Mouse (Mus musculus) midbrain, embryonic 10.5 days (tissue): Measurements from ENCODE around the gene Rae1. TPM values are rescaled to one million over a fixed set of nuclear protein-coding genes. Genes with fewer than 3 reads are reported as not detected.

ENCODE experiments used
- DNase-seq: peaks from one replicate; pipeline ENCODE4 v3.0.0-alpha.2; 2017; ENCODE audit warnings: low spot score
- H3K27ac ChIP-seq: fragments of 300-500 bp; sonication (generic); replicated peaks from 2 replicates; pipeline ENCODE4 v1.5.1; 2016; ENCODE audit warnings: mild to moderate bottlenecking
- H3K27me3 ChIP-seq: fragments of 300-500 bp; sonication (generic); 2 replicates; pipeline ENCODE4 v1.6.1; 2016; ENCODE audit warnings: low read depth, mild to moderate bottlenecking; ENCODE audit not compliant: poor library complexity, severe bottlenecking
- H3K36me3 ChIP-seq: fragments of 300-500 bp; sonication (generic); 2 replicates; pipeline ENCODE4 v1.6.1; 2016; ENCODE audit warnings: mild to moderate bottlenecking, moderate library complexity
- H3K4me1 ChIP-seq: fragments of 300-500 bp; sonication (generic); 2 replicates; pipeline ENCODE4 v1.6.1; 2016
- H3K4me3 ChIP-seq: fragments of 300-500 bp; sonication (generic); 2 replicates; pipeline ENCODE4 v1.5.1; 2016; ENCODE audit warnings: mild to moderate bottlenecking, moderate library complexity
- H3K9me3 ChIP-seq: fragments of 300-500 bp; sonication (generic); replicated peaks from 2 replicates; pipeline ENCODE4 v1.6.1; 2016; ENCODE audit warnings: mild to moderate bottlenecking
- WGBS: fragments of 180-500 bp; shearing (Covaris S2); methylation state at CpG from one replicate; pipeline ENCODE4 v1.1.7; 2016; 5-methylcytosine and 5-hydroxymethylcytosine counted together
- polyA plus RNA-seq: library from polyadenylated mRNA; unstranded; fragments of >200 nt; fragmentation: Nextera tagmentation; extraction: Ambion mirVana; gene quantifications from 2 replicates; pipeline ENCODE4 v1.2.1, GENCODE M21; 2016

The Rae1 gene
- polyA plus RNA-seq, 1 experiment from 2014 or later = 169 TPM

DNA sequence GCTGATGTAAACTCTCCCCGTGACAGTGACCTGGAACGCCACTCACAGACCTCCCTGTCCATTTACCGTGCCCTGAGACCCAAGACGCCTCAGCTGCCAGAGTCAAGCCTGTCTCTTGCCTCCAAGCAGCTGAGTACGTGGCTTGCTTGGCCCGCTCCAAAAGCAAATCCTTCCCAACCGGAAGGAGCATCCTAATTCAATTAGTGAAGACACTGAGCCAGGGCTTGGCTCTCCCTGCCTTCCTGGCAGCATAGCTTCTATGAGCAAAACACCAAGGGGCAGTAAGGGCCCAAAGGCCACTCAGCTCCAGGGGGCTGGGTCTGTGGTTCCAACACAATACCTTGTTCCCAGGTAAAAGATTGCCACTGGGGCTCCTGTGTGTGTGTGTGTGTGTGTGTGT is 25.2 kb upstream of the Rae1 start:
- Histone ChIP-seq H3K27ac (no peak overlapping the region), H3K9me3 (peaks cover 2% of the 10 kb centered on the region), H3K36me3 (no peaks in the 10 kb centered on the region), H3K4me3 (no peak overlapping the region), H3K27me3 (peaks cover 17% of the 10 kb centered on the region), H3K4me1 (peaks cover 41% of the 10 kb centered on the region)
- WGBS = 31% methylated on average over 7 of the region's 7 CpGs
- no peak for DNase-seq

DNA sequence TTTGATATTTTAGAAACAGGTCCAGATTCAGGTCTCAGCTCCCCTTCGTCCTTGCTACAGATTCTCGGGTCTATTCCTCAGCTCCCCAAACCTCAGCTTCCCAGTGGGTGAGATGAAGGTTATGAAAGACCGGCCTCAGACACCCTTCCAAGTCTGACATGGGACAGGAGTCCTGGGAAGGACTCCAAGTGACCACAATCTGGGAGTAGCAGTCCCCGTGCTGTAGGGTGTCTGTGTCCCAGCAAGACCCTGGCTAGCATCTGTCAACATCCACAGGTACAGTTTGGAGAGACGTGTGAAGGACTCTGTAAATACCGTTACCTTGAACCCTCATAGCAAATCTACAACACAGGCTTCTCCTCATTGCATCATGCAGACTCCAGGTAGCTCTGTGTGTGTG is 24.8 kb upstream of the Rae1 start:
- no peak overlapping the region for H3K27ac ChIP-seq
- no peak overlapping the region for H3K4me3 ChIP-seq
- no peak for DNase-seq
- 86% methylated on average over 6 of the region's 6 CpGs for WGBS
- no peaks in the 10 kb centered on the region for H3K36me3 ChIP-seq
- peaks cover 17% of the 10 kb centered on the region for H3K27me3 ChIP-seq
- peaks cover 6% of the 10 kb centered on the region for H3K9me3 ChIP-seq
- peaks cover 41% of the 10 kb centered on the region for H3K4me1 ChIP-seq

DNA sequence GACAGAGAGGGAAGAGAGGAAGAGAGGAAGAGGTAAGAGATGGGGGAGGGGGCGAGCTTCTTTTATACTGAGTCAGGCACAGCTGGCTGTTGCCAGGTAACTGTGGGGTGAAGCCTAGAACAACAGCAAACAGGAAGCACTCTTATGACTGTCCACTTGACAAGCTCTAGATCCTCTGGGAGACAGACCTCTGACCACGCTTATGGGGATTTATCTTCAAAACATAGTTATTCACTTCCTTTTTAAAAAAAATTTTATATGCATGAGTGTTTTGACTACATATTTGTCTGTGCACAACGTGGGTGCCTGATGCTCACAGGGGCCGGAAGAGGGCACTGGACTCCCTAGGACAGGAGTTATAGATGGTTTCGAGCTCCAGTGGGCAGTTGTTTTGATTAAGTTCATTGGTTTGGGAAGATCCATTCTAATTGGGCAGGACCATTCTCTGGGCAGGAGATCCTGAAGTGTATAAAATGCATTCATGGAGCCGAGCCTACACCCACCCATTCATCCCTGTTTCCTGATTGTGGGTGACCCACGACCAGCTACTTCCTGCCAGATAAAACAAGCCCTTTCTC is 23.2 kb upstream of the Rae1 start:
- no peak for DNase-seq
- Histone ChIP-seq H3K27ac (peak overlapping the region; percentile 72), H3K4me1 (peaks cover 41% of the 10 kb centered on the region), H3K4me3 (no peak overlapping the region), H3K9me3 (peaks cover 6% of the 10 kb centered on the region), H3K36me3 (no peaks in the 10 kb centered on the region), H3K27me3 (peaks cover 17% of the 10 kb centered on the region)
- 25% methylated on average over 7 of the region's 7 CpGs for WGBS

DNA sequence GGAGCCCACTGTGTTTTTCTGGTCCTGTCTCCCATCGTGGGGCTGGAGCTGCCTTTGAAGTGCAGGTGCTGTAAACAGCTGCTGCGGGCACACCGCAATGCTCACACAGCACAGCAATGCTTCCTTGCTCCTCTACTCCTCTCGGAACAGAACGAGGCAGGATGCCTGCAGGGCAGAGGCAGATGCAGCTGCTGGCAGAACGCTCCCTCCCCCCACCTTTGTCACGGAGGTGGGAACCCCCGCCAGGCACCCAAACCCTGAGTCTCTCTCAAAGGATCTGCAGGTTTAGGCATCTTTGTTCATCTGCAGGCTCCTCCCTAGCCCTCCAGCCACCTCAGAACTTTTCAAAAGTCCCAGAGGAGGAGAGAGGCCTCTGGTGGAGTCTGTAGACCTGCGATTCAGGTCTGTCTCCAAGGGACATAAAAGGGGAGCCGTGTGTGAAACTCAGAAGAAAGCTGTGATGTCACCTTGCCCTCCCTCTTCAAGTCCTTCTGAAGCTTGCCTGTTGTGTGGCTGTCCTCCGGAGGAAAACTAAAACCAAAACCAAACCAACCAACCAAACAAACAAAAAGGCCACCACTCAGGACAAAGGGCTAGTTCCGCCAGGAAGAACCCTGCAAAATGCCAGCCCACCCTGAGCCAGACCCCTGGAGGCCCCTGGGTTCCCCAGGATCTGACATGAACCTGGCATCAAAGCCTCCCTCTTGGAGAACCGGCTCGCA is 22.3 kb upstream of the Rae1 start, which contains the start of gene Spo11:
Spo11 (plus strand) TSS at position 292 of the 722 bp plus-strand sequence.
- peak within 1 kb of the TSS; percentile 31 for H3K4me3 ChIP-seq
- H3K9me3 ChIP-seq = peaks cover 6% of the 10 kb centered on the region
- H3K4me1 ChIP-seq = peaks cover 41% of the 10 kb centered on the region
- H3K27ac ChIP-seq = peak within 1 kb of the TSS; percentile 72
- 12% methylated on average over 14 of the region's 14 CpGs for WGBS
- DNase-seq = peak; percentile 47
- no peaks in the 10 kb centered on the region for H3K36me3 ChIP-seq
- H3K27me3 ChIP-seq = peaks cover 17% of the 10 kb centered on the region

DNA sequence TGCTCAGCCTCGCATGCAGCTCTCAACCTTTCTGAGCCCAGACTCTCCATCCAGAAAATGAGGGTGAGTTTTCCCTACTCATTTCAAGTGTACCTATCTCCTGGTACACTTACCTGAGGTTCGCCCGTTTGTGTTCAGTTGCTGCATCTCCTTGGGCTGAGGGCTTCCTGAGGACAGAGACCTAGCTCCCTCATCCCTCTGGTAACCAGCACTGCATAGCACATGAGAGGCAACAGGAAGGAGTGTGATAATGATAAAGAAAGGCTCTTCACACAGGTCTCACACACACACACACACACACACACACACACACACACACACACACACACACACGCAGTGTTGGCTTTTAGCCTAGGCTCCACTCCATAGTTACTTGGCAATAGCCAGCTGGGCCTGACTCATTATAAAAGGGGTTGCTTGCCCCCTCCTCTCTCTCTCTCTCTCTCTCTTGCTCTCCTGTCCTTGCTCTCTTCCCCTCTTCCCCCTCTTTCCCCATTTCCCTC is 21.7 kb upstream of the Rae1 start:
- 57% methylated on average over 4 of the region's 4 CpGs for WGBS
- Histone ChIP-seq H3K4me1 (peaks cover 41% of the 10 kb centered on the region), H3K4me3 (no peak overlapping the region), H3K9me3 (peaks cover 6% of the 10 kb centered on the region), H3K27ac (peak overlapping the region; percentile 72; the same call in 1 of the 2 replicates), H3K27me3 (peaks cover 17% of the 10 kb centered on the region), H3K36me3 (no peaks in the 10 kb centered on the region)
- no peak for DNase-seq

DNA sequence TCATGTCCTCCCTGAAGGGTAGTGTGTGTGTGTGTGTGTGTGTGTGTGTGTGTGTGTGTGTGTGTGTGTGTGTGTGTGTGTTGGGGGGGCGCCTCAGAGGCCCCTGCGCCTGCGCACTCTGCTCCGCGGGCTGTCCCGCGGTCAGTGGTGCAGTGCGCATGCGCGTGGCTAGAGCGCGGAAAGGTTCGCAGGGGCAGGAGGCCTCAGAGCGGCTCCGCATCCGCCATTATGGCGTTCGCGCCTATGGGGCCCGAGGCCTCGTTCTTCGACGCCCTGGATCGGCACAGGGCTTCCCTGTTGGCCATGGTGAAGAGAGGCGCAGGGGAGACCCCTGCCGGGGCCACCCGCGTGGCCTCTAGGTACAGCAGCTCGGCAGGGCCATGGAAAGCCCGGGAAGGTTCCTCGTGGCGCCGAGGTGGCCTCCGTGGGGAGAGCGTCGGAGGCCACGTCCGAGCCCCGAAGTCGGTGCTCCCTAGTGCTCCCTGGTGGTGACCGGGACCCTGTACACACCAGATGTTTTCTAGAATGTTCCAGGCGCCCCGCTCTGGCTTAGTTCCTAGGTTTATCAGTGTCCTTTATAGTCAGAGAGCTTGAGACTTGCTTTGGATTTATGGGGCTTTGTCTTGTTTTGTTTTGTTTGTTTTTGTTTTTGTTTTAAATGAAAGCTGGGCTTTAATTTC is 20.1 kb upstream of the Rae1 start:
- Histone ChIP-seq H3K27me3 (peaks cover 17% of the 10 kb centered on the region), H3K9me3 (peaks cover 6% of the 10 kb centered on the region), H3K36me3 (no peaks in the 10 kb centered on the region), H3K27ac (no peak overlapping the region), H3K4me1 (peaks cover 29% of the 10 kb centered on the region), H3K4me3 (no peak overlapping the region)
- DNase-seq = no peak
- WGBS = 95% methylated on average over 43 of the region's 43 CpGs

DNA sequence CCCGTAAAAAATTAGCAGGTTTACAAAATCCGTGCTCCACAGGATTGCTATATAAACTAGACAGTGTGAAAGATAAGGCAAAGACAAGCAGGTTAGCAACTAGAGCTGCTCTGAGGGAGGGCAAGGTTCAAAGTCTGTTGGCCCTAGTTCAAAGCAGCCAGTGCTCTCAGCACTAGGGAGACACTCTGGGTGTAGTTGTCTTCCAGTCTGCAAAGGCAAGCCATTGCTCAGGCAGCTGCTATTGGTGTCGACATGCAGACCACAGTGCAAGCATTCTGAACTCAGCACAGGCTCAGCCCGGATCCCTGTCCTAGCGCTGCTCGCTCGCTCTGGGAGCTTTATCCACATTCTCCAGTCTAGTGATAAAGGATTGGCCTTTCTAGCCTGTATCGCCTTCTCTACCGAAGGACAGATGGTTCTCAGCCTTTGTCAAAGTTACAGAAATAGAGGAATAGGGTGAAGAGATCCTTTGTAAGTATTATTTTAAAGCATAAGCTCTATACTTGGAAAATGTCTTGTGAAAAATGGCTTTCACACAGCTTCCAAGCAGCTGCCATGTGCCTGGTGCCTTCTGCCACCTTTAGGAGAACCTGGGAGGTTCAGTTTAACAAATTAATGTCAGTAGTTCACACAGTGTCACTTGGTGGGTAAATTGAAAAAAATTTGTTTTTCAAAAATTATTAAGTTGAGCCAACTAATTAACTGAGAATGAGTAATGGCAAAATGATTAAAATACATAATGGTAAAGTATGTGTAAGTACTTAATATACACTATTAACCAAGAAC is 16.9 kb upstream of the Rae1 start:
- DNase-seq = no peak
- Histone ChIP-seq H3K9me3 (peaks cover 6% of the 10 kb centered on the region), H3K27ac (no peak overlapping the region), H3K4me1 (peaks cover 5% of the 10 kb centered on the region), H3K27me3 (peaks cover 13% of the 10 kb centered on the region; the same call in 1 of the 2 replicates), H3K4me3 (no peak overlapping the region), H3K36me3 (no peaks in the 10 kb centered on the region)
- 79% methylated on average over 9 of the region's 9 CpGs for WGBS

DNA sequence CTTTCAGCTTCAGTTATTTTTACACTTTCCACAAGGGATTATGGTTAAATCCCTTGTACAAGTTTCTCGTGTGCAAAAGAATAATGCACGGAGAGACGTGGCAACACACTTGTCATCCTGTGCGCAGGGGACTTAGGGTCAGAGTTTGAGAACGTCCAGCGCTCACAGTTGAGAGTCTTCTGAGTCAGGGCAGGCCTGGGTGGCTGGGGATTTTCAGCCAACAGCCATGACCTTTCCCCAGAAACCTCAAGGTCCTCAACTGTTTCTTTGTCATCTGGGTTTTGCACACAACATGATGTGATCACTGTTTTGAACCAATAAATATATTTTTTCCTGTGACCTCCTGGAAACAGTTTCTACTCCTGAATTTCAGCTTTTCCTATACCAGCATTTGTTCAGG is 9.8 kb upstream of the Rae1 start:
- H3K4me1 ChIP-seq = peaks cover 8% of the 10 kb centered on the region
- 89% methylated on average over 6 of the region's 6 CpGs for WGBS
- peaks cover 9% of the 10 kb centered on the region; the same call in 1 of the 2 replicates for H3K27me3 ChIP-seq

DNA sequence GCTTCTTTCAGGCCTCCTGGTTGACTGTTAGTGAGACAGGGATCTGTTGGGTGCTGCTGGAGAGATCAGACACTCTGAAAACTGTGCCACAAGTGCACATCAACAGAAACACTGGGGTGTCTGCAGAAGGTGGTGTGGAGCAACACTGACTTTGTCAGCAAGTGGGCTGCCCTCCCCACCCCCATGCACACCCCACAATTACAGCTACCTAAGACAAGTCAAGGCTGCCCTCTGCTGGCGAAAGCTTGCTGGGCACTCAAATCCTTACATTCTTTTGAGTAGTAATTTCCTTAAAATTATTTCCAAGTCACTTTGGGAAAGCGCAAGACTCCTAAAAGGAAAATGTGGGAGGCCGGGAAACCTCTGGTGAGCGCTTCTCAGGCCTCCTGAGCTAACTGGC is 3.7 kb upstream of the Rae1 start:
- H3K27me3 ChIP-seq = peaks cover 7% of the 10 kb centered on the region; the same call in 1 of the 2 replicates
- H3K4me1 ChIP-seq = peaks cover 20% of the 10 kb centered on the region
- no peaks in the 10 kb centered on the region for H3K9me3 ChIP-seq
- 16% methylated on average over 4 of the region's 4 CpGs for WGBS
- no peak overlapping the region for H3K4me3 ChIP-seq
- 0 out of 2 replicates have a peak, but pooled peaks cover under 1% of the 10 kb centered on the region for H3K36me3 ChIP-seq
- DNase-seq = peak; percentile 69
- no peak overlapping the region for H3K27ac ChIP-seq

More for the DNA sequence above, 9.8 kb upstream of the Rae1 start:
- H3K4me3 ChIP-seq = no peak overlapping the region
- DNase-seq = no peak
- no peaks in the 10 kb centered on the region for H3K36me3 ChIP-seq
- no peaks in the 10 kb centered on the region for H3K9me3 ChIP-seq
- no peak overlapping the region for H3K27ac ChIP-seq

DNA sequence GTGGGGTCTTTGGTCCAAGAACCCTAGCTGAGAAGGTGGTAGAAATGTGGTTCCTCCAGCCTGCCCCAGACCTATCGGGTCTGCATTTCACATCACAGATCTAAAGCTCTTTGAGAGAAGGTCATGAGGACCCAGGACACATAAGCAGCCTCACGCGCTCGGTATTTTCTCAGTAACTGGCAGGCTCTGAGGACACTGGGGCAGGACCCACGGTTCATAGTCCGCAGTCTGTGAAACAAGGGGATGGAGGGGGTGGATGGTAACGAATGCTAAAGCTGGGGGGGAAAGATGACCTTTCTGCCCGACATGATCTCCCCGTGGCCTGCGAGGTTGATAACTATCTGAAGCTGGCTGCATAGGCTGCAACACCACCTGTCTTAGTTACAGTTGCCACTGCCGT is 2.2 kb upstream of the Rae1 start:
- Histone ChIP-seq H3K4me1 (peaks cover 23% of the 10 kb centered on the region), H3K9me3 (no peaks in the 10 kb centered on the region), H3K4me3 (no peak overlapping the region), H3K36me3 (peaks cover 16% of the 10 kb centered on the region), H3K27ac (no peak overlapping the region), H3K27me3 (peaks cover 7% of the 10 kb centered on the region; the same call in 1 of the 2 replicates)
- 72% methylated on average over 11 of the region's 11 CpGs for WGBS
- no peak for DNase-seq

DNA sequence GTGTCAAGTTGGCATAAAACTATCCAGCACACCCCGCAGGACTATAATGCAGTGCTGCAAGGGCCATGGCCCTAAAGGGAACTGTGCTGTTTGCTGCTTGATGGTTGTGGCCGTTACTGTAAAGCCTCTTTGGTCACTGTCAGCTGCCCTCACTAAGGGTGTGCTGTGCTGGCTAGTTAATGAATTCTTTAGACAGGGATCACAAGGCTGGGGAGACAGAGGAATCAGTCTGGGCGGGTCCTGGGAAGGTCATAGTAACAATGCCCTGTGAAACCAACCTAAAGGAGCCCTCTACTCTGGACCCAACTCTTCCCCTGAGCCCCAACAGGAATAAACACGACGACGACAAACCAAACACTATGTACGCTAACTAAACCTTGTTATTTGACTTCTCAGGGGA is 1.4 kb upstream of the Rae1 start:
- peaks cover 23% of the 10 kb centered on the region for H3K36me3 ChIP-seq
- no peak for DNase-seq
- 73% methylated on average over 7 of the region's 7 CpGs for WGBS
- no peak overlapping the region for H3K4me3 ChIP-seq
- H3K4me1 ChIP-seq = peaks cover 23% of the 10 kb centered on the region
- H3K27me3 ChIP-seq = peaks cover 7% of the 10 kb centered on the region; the same call in 1 of the 2 replicates
- H3K9me3 ChIP-seq = no peaks in the 10 kb centered on the region
- no peak overlapping the region for H3K27ac ChIP-seq

DNA sequence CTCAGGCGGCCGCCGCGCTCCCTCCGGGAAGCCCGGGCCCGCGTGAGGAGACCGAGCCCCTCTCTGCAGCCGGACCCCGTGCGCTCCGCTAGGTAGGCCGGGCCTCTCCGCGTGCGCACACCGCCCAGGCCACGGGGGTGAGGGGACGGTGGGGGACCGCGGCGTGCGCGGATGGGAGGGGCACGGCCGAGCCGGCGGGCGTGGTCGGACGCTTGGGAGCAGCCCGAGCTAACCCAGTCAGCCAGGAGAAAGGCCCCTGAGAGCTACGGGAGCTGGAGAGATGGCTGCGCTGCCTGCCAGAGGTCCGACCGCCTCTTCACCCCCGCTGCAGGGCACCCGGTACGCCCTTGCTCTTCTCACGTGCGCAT is 352 bp downstream of the Rae1 start:
- Histone ChIP-seq H3K9me3 (no peaks in the 10 kb centered on the region), H3K27me3 (peaks cover 7% of the 10 kb centered on the region; the same call in 1 of the 2 replicates), H3K36me3 (peaks cover 41% of the 10 kb centered on the region), H3K4me3 (peak overlapping the region; percentile 98), H3K27ac (peak overlapping the region; percentile 98), H3K4me1 (peaks cover 23% of the 10 kb centered on the region)
- under 1% methylated on average over 42 of the region's 42 CpGs for WGBS
- DNase-seq = no peak
